Mouse (Mus musculus): ENCODE results near the gene Zfp207. TPM values are rescaled to one million over a fixed set of nuclear protein-coding genes. Genes with fewer than 3 reads are reported as not detected.
"Not testable (repeated sequence)": the region's sequence is repeated elsewhere in the genome, so short reads cannot be mapped to it uniquely, and the experiment has no call there.

The Zfp207 gene
- 230 and 243 TPM in 2 replicates for polyA plus RNA-seq (2015; fragmentation: Nextera tagmentation; extraction: Ambion mirVana)

- peak; percentile 97 for DNase-seq (ENCODE audit: low spot score)
Measured at GRCm38 (mm10) chr11:80383019-80383625, at the start of gene Zfp207. Gene Zfp207 (plus strand): TSS chr11:80383279.

DNA sequence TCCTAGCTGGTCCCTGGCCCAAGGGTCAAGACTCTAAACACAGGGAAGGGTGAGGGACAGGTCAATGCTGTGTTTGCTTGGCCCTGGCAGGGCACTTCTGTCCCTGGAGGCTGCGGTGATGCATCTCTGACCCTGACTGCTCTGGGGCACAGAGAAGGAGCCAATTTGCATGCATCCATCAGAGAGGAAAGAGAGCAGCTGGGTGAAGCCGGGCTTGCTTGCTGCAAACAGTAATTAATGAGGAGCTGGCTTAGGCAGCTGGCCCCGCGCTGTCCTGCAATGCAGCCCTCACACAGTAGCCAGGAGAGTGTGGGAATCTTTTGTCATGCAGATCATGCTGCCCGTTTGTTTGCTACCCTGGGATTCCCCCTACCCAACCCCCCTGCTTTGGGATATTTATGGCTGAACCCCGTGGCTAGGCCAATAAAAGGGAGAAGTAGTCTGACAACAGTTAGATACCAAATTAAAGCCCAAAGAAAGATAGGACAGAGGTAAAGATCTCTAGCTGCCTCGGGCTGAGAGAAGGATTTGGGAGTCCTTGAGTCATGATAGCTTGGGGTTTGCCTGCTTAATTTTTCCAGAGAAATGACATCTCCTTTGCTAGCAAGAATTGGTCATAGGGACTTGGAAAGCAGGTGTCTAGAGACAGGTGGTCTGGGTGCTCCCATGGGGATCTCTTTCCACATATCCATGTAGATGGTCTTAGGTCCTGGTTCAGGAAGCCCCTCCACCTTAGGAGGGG lies 47.3 kb upstream of the Zfp207 start:
- no peak for DNase-seq (ENCODE audit: low spot score)

DNA sequence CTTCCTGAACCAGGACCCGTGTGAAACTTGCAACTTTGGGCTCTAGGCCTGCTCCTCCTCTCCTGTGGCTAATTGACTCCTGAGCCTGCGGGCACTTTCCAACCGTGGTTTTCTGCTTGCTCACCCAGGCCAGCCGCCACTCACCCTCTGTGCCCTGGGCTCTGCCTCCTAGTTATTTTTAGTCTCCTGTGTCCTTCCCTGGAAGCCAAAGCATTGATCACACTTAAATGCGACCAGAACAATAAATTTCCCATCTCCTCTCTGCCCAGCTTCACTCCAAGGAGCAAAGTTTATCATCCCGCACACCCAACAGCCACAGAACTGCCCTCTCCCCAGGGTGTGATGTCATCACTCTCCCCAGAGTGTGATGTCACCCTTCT lies 46.7 kb upstream of the Zfp207 start:
- no peak for DNase-seq (ENCODE audit: low spot score)

GRCm38 (mm10) chr11:80342482-80342881 lies 40.6 kb upstream of the Zfp207 start:
- no peak for DNase-seq (ENCODE audit: low spot score)

- peak; percentile 72 for DNase-seq (ENCODE audit: low spot score)
Measured at GRCm38 (mm10) chr11:80351832-80352430, 31.1 kb upstream of the Zfp207 start.

GRCm38 (mm10) chr11:80354832-80355231 lies 28.2 kb upstream of the Zfp207 start:
- no peak for DNase-seq (ENCODE audit: low spot score)

GRCm38 (mm10) chr11:80368949-80369348 lies 14.1 kb upstream of the Zfp207 start:
- no peak for DNase-seq (ENCODE audit: low spot score)

DNA sequence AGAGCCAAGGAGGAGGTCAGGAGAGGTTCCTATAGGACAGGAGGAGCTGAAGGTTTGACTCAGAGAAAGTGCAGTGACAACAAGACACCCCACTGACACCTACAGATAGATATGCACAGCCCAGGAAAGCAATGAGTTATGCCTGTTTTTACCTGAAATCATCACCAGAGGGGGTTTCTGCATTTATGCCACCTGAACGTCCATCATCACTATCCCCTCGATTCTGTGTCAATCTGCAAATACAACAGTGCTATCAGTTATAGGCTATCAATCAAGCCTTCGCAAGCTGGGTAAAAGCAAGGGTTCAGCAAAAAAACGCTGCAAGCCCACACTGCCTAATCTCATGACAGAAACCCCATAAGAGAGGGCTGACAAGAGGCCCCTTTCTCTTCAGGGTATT lies 6.4 kb upstream of the Zfp207 start:
- peak; percentile 11 for DNase-seq (ENCODE audit: low spot score)

GRCm38 (mm10) chr11:80377712-80378451 lies 5.2 kb upstream of the Zfp207 start, which contains the start of gene 5730455P16Rik:
Gene 5730455P16Rik (minus strand): TSS chr11:80378034.
- DNase-seq (ENCODE audit: low spot score) = peak; percentile 81

- DNase-seq (ENCODE audit: low spot score) = not testable (repeated sequence)
Measured at GRCm38 (mm10) chr11:80378452-80379068, 4.5 kb upstream of the Zfp207 start.

GRCm38 (mm10) chr11:80379184-80379583 lies 3.9 kb upstream of the Zfp207 start:
- not testable (repeated sequence) for DNase-seq (ENCODE audit: low spot score)

GRCm38 (mm10) chr11:80382626-80383018 lies 457 bp upstream of the Zfp207 start:
- no peak for DNase-seq (ENCODE audit: low spot score)

DNA sequence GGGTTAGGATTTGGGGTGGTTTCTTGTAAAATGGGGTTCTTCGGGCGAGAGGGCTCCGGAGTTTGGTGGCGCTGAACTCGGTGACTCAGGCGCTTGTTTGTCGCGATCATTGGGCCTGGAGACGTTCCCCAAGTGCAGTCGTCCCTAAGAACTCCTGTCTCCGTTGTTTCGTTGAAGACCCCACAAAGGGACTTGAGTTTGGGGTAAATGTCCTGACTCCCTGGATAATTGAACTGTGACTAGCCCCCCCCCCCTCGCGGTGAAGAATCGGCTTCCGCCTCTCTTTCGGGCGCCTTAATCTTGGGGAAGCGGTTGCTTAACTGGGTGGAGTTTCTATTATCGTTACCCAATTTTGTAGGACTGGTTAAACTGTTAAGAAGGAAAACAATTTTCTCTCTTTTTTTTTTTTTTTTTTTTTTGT lies 557 bp downstream of the Zfp207 start:
- DNase-seq (ENCODE audit: low spot score) = peak; percentile 66

DNA sequence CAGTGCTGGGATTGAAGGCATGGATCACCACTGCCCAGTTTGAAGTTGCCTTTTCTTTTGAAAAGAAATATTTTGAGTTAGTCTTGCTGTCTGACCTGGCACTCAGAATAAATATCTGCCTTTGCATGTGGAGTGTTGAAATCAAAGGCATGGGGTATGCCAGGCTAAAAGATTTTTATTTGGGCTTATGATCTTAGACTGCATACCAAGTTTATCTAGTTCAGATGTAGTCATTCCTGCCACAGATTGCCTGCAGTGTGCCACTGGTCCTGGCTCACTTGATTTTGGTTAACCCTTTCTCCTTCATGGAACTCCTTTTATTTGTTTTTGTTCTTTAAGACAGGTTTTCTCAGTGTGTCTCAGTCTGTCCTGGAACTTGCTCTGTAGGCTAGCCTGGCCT lies 1.4 kb downstream of the Zfp207 start:
- no peak for DNase-seq (ENCODE audit: low spot score)

- DNase-seq (ENCODE audit: low spot score) = no peak
Measured at GRCm38 (mm10) chr11:80385055-80385454, 2.0 kb downstream of the Zfp207 start.

DNA sequence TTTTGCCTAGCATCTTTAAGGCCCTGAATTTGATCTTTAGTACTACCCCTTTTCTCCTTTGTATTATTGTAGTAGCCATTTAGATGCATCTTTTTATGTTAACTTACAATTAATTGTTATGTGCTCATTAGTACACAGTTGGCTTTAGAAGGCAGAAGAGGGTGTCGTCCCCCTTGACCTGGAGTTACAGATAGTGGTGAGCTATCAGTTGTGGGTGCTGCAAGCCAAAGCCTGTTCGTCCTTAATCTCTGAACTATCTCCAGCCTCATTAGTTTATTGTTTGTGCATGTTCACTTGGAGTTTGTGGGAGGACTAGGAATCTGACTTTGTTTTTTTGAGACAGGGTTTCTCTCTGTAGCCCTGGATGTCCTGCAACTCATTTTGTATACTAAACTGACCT lies 3.7 kb downstream of the Zfp207 start:
- no peak for DNase-seq (ENCODE audit: low spot score)

- DNase-seq (ENCODE audit: low spot score) = no peak
Measured at GRCm38 (mm10) chr11:80389885-80390284, 6.8 kb downstream of the Zfp207 start.

DNA sequence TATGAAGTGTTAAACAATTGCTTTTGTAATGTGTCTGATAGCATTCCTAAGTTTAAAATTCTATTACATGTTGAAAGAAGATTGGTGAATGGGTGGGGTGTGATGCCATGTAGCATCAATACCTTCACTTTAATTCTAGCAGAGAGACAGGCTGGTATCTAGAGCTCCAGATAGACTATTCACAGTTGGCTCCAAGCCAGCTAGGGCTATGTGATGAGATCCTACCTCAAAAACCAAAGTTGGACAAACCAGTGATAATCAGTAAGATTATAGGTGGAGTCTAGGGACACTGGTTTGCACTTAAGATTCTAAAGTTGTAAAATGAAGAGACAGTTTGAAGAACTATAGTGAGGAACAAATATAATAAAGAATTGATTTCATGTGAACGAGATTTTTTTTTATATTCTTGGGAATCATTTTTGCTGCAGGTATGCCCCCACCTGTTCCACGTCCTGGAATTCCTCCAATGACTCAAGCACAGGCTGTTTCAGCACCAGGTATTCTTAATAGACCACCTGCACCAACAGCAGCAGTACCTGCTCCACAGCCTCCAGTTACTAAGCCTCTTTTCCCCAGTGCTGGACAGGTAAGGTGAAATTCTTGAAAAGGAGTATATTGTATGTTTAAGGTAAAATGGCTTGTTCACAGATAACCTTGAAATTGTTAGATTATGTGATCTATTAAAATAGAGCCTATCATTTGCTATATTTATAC lies 8.5 kb downstream of the Zfp207 start:
- no peak for DNase-seq (ENCODE audit: low spot score)

DNA sequence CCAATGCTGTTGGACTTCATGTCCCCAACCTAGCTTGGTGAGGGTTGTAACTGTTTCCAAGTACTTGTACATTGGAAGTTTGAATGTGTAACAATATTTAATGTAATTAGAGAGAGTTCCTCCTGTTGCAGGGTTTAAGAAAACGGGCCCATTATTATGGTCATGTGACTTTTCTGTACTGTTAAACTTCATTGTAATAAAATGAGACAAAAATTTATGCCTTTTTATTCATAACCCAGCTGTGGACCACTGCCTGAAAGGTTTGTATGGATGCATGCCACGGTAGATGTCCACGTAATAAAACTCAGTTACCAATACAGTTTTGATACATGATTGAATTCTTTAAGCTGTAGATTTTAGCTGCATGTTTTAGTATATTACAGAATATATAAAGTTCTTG lies 12.9 kb downstream of the Zfp207 start:
- DNase-seq (ENCODE audit: low spot score) = no peak

DNA sequence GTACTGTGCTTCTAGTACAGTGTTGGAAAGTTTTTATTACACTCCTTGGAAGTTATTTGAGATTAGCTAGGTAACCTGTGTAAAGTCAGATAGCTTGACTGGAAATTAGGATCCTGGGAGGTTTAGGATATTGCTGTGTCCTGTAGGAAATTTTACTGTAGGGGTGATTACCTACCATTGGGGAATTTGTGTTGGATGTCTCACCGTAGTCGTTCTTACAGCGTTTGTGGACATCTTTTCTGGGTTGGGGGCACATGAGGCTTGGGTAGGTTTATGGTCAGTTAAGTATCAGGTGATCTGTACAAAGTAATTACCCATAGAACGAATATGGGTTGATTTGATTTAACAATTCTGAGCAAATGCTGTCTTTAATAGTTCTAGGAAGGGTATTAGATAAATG lies 13.5 kb downstream of the Zfp207 start:
- DNase-seq (ENCODE audit: low spot score) = no peak

GRCm38 (mm10) chr11:80407878-80408277 lies 24.8 kb downstream of the Zfp207 start:
- not testable (repeated sequence) for DNase-seq (ENCODE audit: low spot score)

Measured in thymus, postnatal 0 days (tissue).